Mouse (Mus musculus) hematopoietic multipotent progenitor cell, adult 10-12 weeks (in vitro differentiated cells): ENCODE measurements around the gene Vwc2. TPM values are rescaled to one million over a fixed set of nuclear protein-coding genes. Genes with fewer than 3 reads are reported as not detected.

Experiments
- polyA plus RNA-seq: library from polyadenylated mRNA; stranded (reverse); fragments of >175 nt; gene quantifications from 2 replicates; pipeline ENCODE4 v1.2.3, GENCODE M21; 2012; ENCODE audit warnings: low replicate concordance

The Vwc2 gene
- not detected in 2 replicates for polyA plus RNA-seq

DNA sequence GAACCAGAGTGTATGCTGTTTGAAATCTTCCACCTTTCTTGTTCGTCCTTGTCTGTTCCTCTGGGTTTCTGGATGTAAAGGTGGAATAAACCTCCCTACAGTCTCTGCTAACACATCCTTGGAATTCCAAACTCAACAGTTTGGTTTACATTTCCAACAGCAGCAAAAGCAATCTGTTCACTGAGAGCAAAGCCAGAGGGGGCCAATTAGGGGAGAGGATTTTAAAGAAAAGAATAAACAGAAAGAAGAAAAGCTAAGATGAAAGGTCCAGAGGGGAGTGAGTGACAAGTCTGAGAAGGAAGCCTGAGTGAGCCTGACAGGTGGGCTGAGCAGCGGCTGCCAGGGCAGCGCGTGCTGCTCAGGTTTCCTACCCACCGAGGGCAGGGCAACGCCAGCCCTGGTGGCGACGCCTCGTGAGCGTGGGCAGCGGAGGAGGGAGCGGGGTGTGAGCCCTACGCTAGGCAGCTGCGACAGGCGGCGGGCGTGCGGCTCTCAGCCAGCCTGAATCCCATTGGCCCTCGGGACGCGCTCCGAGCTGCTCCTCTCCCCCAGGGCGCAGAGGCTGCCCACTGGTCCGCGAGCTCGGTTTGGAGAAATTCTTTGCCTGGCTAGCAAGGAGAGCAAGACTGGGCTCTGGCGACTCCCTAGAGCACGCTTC is at the start of gene Vwc2:
Vwc2 (plus strand) TSS at position 648 of the 658 bp plus-strand sequence.

